Mouse (Mus musculus) stomach, embryonic 14.5 days (tissue): ENCODE measurements around the gene Smg7. TPM values are rescaled to one million over a fixed set of nuclear protein-coding genes. Genes with fewer than 3 reads are reported as not detected.
A peak's percentile ranks its signal among the peaks of the same experiment; 100 is the strongest.

Experiments
- ATAC-seq: fragments of 200-750 bp; cut with Nextera tagmentation; 2 replicates; pipeline ENCODE4 v1.8.0; 2017; ENCODE audit warnings: low read depth, moderate TSS enrichment; ENCODE audit not compliant: insufficient number of reproducible peaks, insufficient read depth, low FRiP score
- H3K27ac ChIP-seq: fragments of 300-500 bp; sonication (generic); 2 replicates; pipeline ENCODE4 v1.5.1; 2014; ENCODE audit warnings: mild to moderate bottlenecking, low read length, moderate library complexity, mixed read lengths
- H3K27me3 ChIP-seq: fragments of 300-500 bp; sonication (generic); 2 replicates; pipeline ENCODE4 v1.6.1; 2014; ENCODE audit warnings: low read length, control low read depth, mixed read lengths; ENCODE audit not compliant: control insufficient read depth, insufficient read depth
- H3K36me3 ChIP-seq: fragments of 300-500 bp; sonication (generic); 2 replicates; pipeline ENCODE4 v1.6.1; 2014; ENCODE audit warnings: mild to moderate bottlenecking, control low read depth, low read length, moderate library complexity, mixed read lengths; ENCODE audit not compliant: control insufficient read depth, insufficient read depth
- H3K4me1 ChIP-seq: fragments of 300-500 bp; sonication (generic); 2 replicates; pipeline ENCODE4 v1.6.1; 2014; ENCODE audit warnings: low read length, control low read depth, mixed read lengths; ENCODE audit not compliant: control insufficient read depth, insufficient read depth
- H3K4me2 ChIP-seq: fragments of 300-500 bp; sonication (generic); replicated peaks from 2 replicates; pipeline ENCODE4 v1.6.1; 2014; ENCODE audit warnings: low read depth, low read length, control low read depth
- H3K4me3 ChIP-seq: fragments of 300-500 bp; sonication (generic); 2 replicates; pipeline ENCODE4 v1.5.1; 2014; ENCODE audit warnings: low read depth, low read length, control low read depth
- H3K9ac ChIP-seq: fragments of 300-500 bp; sonication (generic); replicated peaks from 2 replicates; pipeline ENCODE4 v1.6.1; 2014; ENCODE audit warnings: low read depth, mild to moderate bottlenecking, control low read depth, low read length, moderate library complexity, mixed read lengths
- H3K9me3 ChIP-seq: fragments of 300-500 bp; sonication (generic); 2 replicates; pipeline ENCODE4 v1.6.1; 2016; ENCODE audit warnings: low read depth, low read length, control low read depth; ENCODE audit not compliant: control insufficient read depth
- WGBS: fragments of 180-500 bp; shearing (Covaris S2); extraction: QIAGEN DNeasy Blood & Tissue Kit; methylation state at CpG from one replicate; pipeline ENCODE4 v1.1.7; 2014; 5-methylcytosine and 5-hydroxymethylcytosine counted together
- polyA plus RNA-seq: library from polyadenylated mRNA; unstranded; fragments of >200 nt; fragmentation: Nextera tagmentation; extraction: Ambion mirVana; gene quantifications from 2 replicates; pipeline ENCODE4 v1.2.1, GENCODE M21; 2014

Gene Smg7
- polyA plus RNA-seq, 1 experiment from 2014 or later = 37.7 TPM

DNA sequence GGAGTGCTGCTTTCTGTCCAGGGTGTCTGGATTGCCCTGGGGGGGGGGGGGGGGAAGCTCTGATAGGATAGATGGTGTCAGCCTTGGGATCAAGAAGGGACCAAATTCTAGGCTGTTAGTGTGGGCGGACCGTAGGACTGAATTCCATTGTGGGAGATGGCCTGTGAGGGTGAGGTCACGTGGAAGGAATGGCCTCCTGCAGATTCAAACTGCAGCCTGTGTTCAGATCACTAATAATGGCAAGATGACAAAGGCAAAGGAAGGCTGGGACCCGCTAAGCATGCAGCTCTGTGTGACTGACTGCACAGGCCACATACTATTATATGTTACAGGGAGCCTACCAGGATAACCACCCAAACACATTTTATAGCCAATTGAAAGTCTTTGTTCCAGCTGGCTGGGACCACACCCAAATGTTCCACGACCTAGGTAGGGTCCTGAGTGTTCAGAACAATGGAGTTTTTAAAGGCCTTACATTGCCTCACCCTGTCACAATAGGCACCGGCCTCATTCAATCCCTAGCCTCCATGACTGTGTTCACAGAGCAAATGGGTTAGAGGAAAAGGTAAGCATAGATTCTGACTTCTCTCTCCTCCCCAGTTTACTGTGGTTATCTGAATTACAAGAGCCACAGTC, 108.8 kb downstream of the Smg7 start:
- H3K4me2 ChIP-seq = no peak overlapping the region
- H3K4me1 ChIP-seq = no peaks in the 10 kb centered on the region
- ATAC-seq = no peak
- no peak overlapping the region for H3K4me3 ChIP-seq
- no peaks in the 10 kb centered on the region for H3K27me3 ChIP-seq
- WGBS = 59% methylated on average over 6 of the region's 6 CpGs
- H3K36me3 ChIP-seq = no peaks in the 10 kb centered on the region
- 0 out of 2 replicates have a peak, but pooled peaks cover 3% of the 10 kb centered on the region for H3K9me3 ChIP-seq
- H3K9ac ChIP-seq = no peak overlapping the region
- H3K27ac ChIP-seq = no peak overlapping the region; the same call in 1 of the 2 replicates

GRCm38 (mm10) chr1:152792736-152793494, 109.5 kb downstream of the Smg7 start:
- WGBS = 65% methylated on average over 12 of the region's 12 CpGs
- no peak overlapping the region for H3K27ac ChIP-seq
- H3K9me3 ChIP-seq = 0 out of 2 replicates have a peak, but pooled peaks cover 3% of the 10 kb centered on the region
- no peak overlapping the region for H3K9ac ChIP-seq
- ATAC-seq = peak; percentile 66; the same call in 1 of the 2 replicates
- H3K27me3 ChIP-seq = no peaks in the 10 kb centered on the region
- no peak overlapping the region for H3K4me3 ChIP-seq
- no peak overlapping the region for H3K4me2 ChIP-seq
- H3K4me1 ChIP-seq = no peaks in the 10 kb centered on the region
- H3K36me3 ChIP-seq = no peaks in the 10 kb centered on the region

- Histone ChIP-seq H3K9ac (no peak overlapping the region), H3K4me2 (no peak overlapping the region), H3K36me3 (no peaks in the 10 kb centered on the region), H3K27me3 (no peaks in the 10 kb centered on the region), H3K4me3 (no peak overlapping the region), H3K4me1 (no peaks in the 10 kb centered on the region), H3K9me3 (0 out of 2 replicates have a peak, but pooled peaks cover 3% of the 10 kb centered on the region), H3K27ac (no peak overlapping the region)
- 44% methylated on average over 4 of the region's 4 CpGs for WGBS
- no peak for ATAC-seq
These were observed 111.2 kb downstream of the Smg7 start for GRCm38 (mm10) chr1:152791269-152791668.

DNA sequence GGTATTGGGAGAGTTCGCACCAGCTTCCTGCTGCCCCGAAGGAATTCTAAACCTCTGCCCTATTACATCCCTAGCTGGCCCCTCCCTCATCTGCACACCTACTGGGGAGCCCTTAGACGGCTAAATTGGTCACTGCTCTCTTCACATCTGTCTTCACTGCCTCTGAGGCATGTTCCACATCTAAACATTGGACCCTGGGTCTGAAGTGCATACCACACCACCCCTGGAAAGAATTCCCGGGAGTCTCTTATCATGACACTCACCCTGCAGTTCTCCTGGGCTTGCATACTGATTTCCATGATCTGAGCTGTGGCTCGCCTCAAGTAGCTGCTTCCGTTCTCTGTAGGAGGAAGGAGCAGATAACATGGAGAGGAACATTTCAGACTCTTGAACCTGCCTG, 111.6 kb downstream of the Smg7 start:
- no peak overlapping the region for H3K4me3 ChIP-seq
- 0 out of 2 replicates have a peak, but pooled peaks cover 3% of the 10 kb centered on the region for H3K9me3 ChIP-seq
- WGBS = 15% methylated on average over 6 of the region's 6 CpGs
- H3K4me2 ChIP-seq = no peak overlapping the region
- H3K27ac ChIP-seq = no peak overlapping the region
- H3K9ac ChIP-seq = no peak overlapping the region
- no peaks in the 10 kb centered on the region for H3K36me3 ChIP-seq
- H3K27me3 ChIP-seq = no peaks in the 10 kb centered on the region
- H3K4me1 ChIP-seq = no peaks in the 10 kb centered on the region
- ATAC-seq = 0 out of 2 replicates have a peak, but pooled peaks have one; percentile 24

DNA sequence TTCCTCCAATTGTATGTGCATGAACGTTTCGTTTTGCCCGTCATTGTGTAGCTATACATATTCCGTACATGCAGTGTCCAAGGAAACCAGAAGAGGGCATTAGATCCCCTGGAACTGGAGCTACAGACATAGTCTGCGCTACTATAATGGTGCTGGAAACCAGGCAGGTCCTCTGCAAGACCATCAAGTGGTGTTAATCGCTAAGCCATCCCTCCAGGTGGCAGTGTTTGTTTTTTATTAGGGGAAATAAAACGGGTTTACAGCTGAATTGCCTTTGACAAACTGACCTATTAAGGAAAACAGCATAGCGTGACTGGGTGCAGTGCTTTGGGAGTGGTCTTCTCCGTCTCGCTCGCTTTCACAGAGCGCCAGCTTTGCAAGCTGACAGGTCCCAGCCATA, 112.2 kb downstream of the Smg7 start:
- H3K27ac ChIP-seq = no peak overlapping the region

GRCm38 (mm10) chr1:152788121-152788660, 114.3 kb downstream of the Smg7 start:
- H3K4me2 ChIP-seq = no peak overlapping the region
- no peak overlapping the region for H3K4me3 ChIP-seq
- H3K9me3 ChIP-seq = 0 out of 2 replicates have a peak, but pooled peaks cover 3% of the 10 kb centered on the region
- no peaks in the 10 kb centered on the region for H3K27me3 ChIP-seq
- no peak for ATAC-seq
- no peaks in the 10 kb centered on the region for H3K36me3 ChIP-seq
- H3K4me1 ChIP-seq = no peaks in the 10 kb centered on the region
- no peak overlapping the region for H3K27ac ChIP-seq
- no peak overlapping the region for H3K9ac ChIP-seq
- WGBS = 34% methylated on average over 4 of the region's 4 CpGs

More for the DNA sequence above, 112.2 kb downstream of the Smg7 start:
- H3K9ac ChIP-seq = no peak overlapping the region
- no peak overlapping the region for H3K4me3 ChIP-seq
- H3K9me3 ChIP-seq = 0 out of 2 replicates have a peak, but pooled peaks cover 3% of the 10 kb centered on the region
- H3K27me3 ChIP-seq = no peaks in the 10 kb centered on the region
- no peak overlapping the region for H3K4me2 ChIP-seq
- no peaks in the 10 kb centered on the region for H3K36me3 ChIP-seq
- H3K4me1 ChIP-seq = no peaks in the 10 kb centered on the region
- 43% methylated on average over 12 of the region's 12 CpGs for WGBS
- ATAC-seq = no peak

Other genes starting within 250 kb of the Smg7 start
- gene Apobec4, start 152.1 kb downstream of the Smg7 start, polyA plus RNA-seq = not detected in 2 replicates
- gene Rgl1, start 136.3 kb downstream of the Smg7 start, polyA plus RNA-seq = 60.4 and 61.2 TPM in 2 replicates
- 340 and 368 TPM in 2 replicates for gene Arpc5, start 136.1 kb downstream of the Smg7 start, polyA plus RNA-seq
- gene Ncf2, start 102.5 kb downstream of the Smg7 start, polyA plus RNA-seq = 3.7 and 5.4 TPM in 2 replicates
- gene Nmnat2, start 52.3 kb upstream of the Smg7 start, polyA plus RNA-seq = 3.0 and 3.8 TPM in 2 replicates